Mouse (Mus musculus) cortical plate, adult 2 months (tissue): ENCODE measurements at regions not wholly inside any gene's neighbourhood (a gene's known extent, or its start where the extent isn't known, plus 50 kb on each side); places are given as distances from the start of the nearest gene placed in this dataset.

ENCODE experiments used
- H3K27ac ChIP-seq: fragments of 200-500 bp; 2 replicates; pipeline ENCODE4 v1.5.1; 2012; ENCODE audit warnings: low read length, control low read depth, inconsistent platforms; ENCODE audit not compliant: insufficient read depth
- H3K4me1 ChIP-seq: fragments of 200-500 bp; 2 replicates; pipeline ENCODE4 v1.6.1; 2011; ENCODE audit warnings: low read length; ENCODE audit not compliant: control insufficient read depth, insufficient read depth
- H3K4me3 ChIP-seq: fragments of 200-500 bp; 2 replicates; pipeline ENCODE4 v1.5.1; 2011; ENCODE audit warnings: mild to moderate bottlenecking, low read length, control low read depth; ENCODE audit not compliant: insufficient read depth
- CTCF ChIP-seq: fragments of 200-500 bp; IDR thresholded peaks from 2 replicates; pipeline ENCODE4 v1.5.1; 2011; ENCODE audit warnings: mild to moderate bottlenecking, control low read depth, low read length; ENCODE audit not compliant: insufficient read depth; ENCODE audit errors: extremely low read depth
- POLR2A ChIP-seq: fragments of 200-500 bp; IDR thresholded peaks from 2 replicates; pipeline ENCODE4 v1.6.1; 2011; ENCODE audit warnings: mild to moderate bottlenecking, low read length, control low read depth; ENCODE audit not compliant: insufficient read depth; ENCODE audit errors: extremely low read depth

DNA sequence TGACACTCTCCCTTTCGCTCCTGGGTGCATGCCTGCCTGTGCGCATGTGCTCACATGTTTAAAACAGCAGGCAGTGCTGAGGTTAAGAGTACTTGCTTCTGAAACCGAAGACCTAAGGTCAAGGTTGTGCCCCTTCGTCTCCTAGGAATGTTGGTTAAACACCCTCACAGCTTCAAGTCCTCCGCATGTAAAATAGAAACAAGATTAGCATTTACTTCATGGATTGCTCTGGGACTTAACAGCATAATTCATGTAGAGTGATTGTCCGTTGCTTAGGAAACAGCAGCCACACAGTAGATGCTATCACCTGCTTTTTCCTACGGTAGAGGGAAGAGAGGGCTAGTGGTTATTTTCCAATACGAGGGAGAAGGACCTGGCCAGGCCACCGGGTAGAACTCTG, 107.4 kb upstream of the Pum3 start:
- TF ChIP-seq CTCF = no peak
- no peak for TF ChIP-seq POLR2A
- no peaks in the 10 kb centered on the region for H3K4me1 ChIP-seq
- no peak overlapping the region for H3K27ac ChIP-seq
- no peak overlapping the region for H3K4me3 ChIP-seq

DNA sequence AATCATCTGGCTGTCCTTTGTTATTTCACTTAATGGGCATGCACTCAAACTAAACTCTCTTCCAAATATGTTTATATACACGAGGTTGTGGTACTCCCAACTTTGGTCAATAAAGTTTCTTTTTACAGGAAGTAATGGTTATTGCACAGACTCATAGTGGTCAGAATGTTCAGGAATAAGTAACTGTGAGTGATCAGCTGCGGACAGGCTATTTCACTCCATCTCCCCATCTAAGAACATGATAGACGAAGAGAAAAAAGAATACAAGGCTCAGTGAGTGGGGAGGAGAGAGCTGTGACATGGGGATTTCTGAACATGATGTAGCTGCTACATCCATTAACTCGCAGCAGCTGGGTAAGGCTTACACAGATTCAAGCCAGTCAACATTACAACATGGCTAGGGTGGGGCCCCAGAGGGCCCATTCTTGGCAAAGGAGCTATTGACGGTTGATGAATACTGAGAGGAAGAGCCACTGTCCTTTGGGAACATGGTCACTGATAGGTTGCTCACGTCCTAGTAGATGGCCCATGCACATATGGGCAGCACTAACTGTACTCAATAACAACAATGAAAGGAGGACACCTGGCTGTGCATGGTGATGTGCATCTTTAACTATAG, 98.4 kb upstream of the Pum3 start:
- H3K27ac ChIP-seq = no peak overlapping the region
- no peaks in the 10 kb centered on the region for H3K4me1 ChIP-seq
- no peak overlapping the region for H3K4me3 ChIP-seq
- no peak for TF ChIP-seq POLR2A
- TF ChIP-seq CTCF = no peak

DNA sequence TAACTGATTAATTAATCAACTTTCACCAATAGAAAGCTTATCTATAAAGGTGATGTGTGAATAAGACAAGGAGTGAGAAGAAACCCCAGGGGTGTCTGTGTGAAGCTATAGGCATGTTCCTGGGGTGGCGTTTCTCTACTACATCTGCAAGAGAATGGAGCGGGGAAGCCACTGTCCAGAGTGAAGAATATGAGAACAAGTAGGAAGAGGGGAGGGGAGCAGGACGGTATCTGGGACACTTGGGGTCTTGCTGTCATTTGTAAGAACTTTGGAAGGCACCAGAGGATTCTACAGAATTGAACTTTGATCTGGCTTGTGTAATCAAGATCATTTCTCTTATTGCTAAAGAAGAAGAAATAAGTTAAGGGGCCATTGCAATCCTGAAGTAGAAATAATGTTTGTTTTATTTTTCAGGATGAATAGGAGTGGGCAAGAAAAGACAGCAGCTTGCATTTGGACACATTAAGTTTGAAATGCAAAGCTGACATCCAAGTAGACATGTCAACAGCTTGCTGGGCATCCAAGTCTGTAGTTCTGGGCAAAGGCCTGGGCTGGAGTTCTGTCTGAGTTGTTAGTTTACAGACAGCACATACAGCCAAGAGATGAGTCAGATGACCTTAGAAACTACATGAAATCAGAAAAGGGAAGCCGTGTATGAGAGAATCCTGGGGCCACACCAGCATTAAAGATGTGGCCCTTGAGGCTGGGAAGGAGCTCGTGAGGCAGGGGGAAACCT, 89.9 kb upstream of the Pum3 start:
- Histone ChIP-seq H3K4me3 (no peak overlapping the region), H3K4me1 (no peaks in the 10 kb centered on the region), H3K27ac (no peak overlapping the region)
- TF ChIP-seq CTCF = no peak

DNA sequence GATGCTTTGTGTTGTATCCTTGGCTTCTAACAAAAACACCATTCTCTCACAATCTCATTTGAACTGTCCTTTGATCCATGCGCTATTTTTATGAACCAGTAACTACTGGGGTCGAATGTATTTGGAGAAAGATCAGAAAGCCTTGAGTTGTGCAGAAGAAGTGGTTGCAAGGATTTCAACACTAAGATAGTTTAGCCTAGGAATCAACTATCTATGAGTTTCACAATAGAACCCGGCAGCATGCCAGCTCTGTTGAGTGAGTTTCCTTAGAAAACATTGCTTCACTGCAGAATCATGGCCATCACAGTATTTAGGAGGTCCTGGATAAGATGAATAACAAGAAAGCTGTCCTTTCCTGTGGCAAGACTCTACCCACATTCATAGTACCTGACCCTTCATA, 84.6 kb upstream of the Pum3 start:
- Histone ChIP-seq H3K4me1 (peaks cover 3% of the 10 kb centered on the region), H3K4me3 (no peak overlapping the region), H3K27ac (no peak overlapping the region)
- TF ChIP-seq CTCF (no peak), POLR2A (no peak)

DNA sequence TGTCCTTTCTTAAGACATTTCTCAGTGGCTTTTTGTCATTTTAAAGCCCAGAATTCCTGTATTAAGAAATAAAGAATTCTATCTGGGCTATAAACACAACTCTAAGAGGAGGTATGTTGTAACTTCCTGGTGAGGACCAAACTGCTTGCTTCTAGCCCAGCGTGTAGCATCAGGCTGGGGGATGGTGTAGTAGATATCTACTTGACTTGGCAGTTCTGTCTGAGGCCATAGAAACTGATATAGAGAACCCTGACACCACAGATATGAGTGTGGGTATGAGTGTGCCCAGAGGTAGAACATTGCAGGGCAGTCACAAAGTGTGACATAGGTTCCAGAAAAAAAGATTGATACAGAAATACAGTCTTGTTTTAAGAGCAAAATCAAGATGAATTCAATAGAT, 83.9 kb upstream of the Pum3 start:
- TF ChIP-seq CTCF (no peak), POLR2A (no peak)
- Histone ChIP-seq H3K4me1 (peaks cover 3% of the 10 kb centered on the region), H3K4me3 (no peak overlapping the region), H3K27ac (no peak overlapping the region)

DNA sequence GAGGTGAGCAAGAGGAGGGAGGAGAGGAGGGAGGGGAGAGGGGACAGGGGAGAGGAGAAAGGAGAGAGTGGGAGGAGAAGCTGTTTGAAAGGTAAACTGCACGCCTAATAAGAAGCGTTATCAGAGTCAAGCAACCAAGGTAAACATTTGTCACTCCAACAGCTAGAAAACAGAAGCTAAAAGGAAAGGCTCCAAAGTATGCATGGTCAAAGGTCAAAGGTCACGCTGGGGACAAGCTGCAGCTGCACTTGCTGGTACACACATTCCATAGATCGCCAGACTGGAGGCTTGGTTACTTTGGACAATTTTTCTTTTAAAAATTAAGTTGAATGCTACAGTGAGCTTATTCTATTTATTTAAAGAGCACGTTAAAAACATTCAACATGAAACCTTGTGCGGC, 81.7 kb upstream of the Pum3 start:
- H3K4me3 ChIP-seq = no peak overlapping the region
- TF ChIP-seq CTCF = no peak
- no peak for TF ChIP-seq POLR2A
- no peak overlapping the region for H3K27ac ChIP-seq
- H3K4me1 ChIP-seq = peaks cover 3% of the 10 kb centered on the region

DNA sequence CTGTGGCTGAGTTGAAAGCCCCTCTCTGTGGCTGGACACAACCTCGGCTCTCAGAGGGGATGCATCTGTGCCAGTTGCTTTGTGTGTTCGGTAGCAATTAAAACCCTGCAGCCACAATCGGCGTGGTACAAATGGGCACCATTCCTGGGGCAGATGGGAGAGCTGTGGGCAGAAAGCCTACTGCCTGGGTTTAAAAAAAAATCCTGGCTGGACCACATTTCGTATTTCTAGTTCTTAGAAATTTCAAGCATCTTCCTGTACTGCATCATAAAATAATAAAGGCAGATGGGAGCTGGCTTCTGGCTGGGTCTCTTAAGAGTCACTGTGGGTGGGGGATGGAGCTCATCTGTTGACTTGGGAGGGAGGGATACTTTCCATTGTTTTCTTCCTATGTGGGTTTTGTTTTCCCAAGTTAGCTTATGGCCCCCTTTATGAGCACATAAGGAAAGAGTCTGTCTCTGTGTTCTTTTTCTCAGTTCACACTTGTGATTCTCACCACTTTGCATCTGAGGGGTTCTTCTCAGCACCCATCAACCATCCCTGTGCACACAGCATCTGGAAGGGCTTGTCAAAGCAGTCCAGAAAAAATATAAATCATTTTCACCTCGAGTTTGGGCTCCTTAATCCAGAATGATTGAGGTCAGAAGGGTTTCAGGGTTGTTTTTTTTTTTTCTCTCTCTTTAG, 80.5 kb upstream of the Pum3 start:
- no peak for TF ChIP-seq POLR2A
- no peak for TF ChIP-seq CTCF
- Histone ChIP-seq H3K27ac (no peak overlapping the region), H3K4me1 (peaks cover 3% of the 10 kb centered on the region), H3K4me3 (no peak overlapping the region)

DNA sequence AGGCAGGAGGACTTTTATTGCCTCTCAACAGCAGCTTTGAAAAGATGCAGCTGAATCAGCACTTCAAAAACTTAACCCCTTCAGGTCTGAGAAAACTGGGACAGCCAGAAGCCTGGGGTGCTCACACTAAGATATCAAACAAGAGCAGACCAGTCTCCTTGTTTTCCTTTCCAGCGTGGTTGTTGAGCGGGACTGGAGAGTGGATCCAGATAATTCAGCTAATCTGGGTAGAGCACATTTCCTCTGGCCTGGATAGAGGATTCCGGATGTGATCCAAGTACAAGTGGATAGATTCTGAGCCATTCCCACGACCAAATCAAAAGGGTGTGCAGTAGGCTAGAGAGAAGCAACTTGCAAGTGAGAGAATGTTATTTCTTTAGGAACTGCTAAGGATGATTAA, 68.7 kb upstream of the Pum3 start:
- H3K27ac ChIP-seq = no peak overlapping the region
- TF ChIP-seq CTCF = no peak
- no peaks in the 10 kb centered on the region for H3K4me1 ChIP-seq
- H3K4me3 ChIP-seq = no peak overlapping the region

DNA sequence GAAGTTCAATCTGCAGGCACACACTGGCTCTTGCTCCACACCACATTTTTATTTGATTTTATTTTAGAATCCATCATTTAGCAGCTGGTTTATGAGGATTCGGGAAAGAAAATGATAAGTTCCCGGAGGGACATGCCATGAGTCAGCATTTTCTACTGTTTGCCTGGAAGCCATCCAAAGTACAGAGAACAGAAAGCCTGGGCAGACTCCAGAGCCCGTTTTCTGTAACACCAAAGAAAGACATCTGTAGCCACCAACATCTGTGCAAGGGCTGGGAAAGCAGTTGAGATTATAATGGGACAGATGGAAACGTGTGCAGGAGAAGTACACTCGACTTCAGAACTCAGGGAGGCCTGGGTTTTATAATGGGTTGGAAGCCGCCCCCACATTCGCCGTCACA, 62.8 kb upstream of the Pum3 start:
- Histone ChIP-seq H3K4me1 (no peaks in the 10 kb centered on the region; the same call in 1 of the 2 replicates), H3K27ac (no peak overlapping the region), H3K4me3 (no peak overlapping the region)
- TF ChIP-seq POLR2A (no peak), CTCF (no peak)

DNA sequence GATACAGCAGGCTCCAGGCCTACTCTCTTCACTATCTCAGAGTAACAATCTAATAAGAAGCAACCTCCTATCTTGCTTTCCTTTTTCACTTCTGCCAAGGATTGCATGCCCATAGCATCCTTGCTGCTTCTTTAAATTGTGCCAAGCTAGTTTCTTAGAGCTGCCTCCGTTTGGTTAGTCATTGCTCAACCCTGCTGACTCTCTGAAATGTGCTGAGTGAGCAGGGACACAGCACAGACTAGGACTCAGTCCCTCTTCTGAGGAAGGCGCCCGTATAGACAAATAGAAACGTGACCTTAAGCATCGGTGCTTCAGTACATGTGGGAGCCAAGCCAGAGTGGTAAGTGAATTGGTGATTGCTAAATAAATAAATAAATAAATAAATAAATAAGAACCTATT, 62.2 kb upstream of the Pum3 start:
- H3K4me1 ChIP-seq = no peaks in the 10 kb centered on the region; the same call in 1 of the 2 replicates
- TF ChIP-seq CTCF = no peak
- no peak for TF ChIP-seq POLR2A
- H3K4me3 ChIP-seq = no peak overlapping the region
- H3K27ac ChIP-seq = no peak overlapping the region

DNA sequence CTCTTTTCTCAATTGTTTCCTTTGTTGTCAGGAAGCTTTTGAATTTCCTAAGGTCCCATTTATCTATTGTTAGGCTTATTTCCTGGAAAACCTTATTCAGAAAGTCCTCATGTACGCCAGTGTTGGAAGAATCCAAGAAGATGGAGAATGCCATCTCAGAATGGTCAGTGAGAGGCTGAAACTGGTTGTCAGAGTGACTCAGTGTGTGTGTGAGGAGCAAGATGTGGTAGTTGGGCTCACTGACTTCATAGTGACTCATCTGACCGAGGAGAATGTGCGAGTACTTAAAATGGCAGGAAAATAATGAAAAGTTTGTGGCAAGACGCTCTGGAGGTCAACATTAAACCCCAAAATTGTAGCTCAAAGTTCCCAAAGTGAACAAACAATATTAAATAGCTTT, 59.4 kb upstream of the Pum3 start:
- Histone ChIP-seq H3K4me1 (no peaks in the 10 kb centered on the region; the same call in 1 of the 2 replicates), H3K4me3 (no peak overlapping the region), H3K27ac (no peak overlapping the region)
- no peak for TF ChIP-seq POLR2A
- no peak for TF ChIP-seq CTCF
